ENCODE assay signal across 12 mouse cellular contexts in the genomic region with DNA sequence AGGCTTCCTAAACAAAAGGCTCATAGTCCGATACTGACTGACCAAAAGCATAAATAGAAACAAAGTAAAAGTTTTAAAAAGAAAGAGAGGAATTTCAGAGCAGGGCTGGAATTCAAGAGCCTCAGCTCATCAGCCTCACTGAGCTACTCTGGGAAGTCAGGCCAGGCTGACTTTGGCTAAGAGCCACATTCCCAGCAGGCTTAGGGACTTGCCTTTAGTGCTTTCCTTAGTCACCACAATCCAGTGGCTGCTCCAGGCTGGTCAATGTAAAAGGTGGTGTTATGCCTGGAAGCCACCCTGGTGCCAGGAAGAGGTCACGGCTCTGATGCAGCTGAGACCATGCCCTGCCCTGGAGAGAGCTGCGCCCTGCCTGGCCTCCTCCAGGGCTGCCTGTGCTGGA. TPM values are rescaled to one million over a fixed set of nuclear protein-coding genes. Genes with fewer than 3 reads are reported as not detected.
DNase-seq lines count a peak whose midpoint lies in the region; ATAC-seq and TF ChIP-seq lines count a peak whose summit lies in the region.
"Had no signal": no experiment of that assay in that cellular context is flagged by ENCODE, and none has a peak within 500 bp of the region (broad histone marks: within the 10 kb centered on the region; RNA-seq: fewer than 3 reads in every experiment).

No protein-coding gene starts in this region.

- ATAC-seq in heart, postnatal 0 days (ENCODE audit: insufficient read depth, low read depth) = no peak

- no peak overlapping the region for H3K4me3 ChIP-seq in heart, postnatal 0 days (ENCODE audit: low read depth, low read length)
- no peak overlapping the region for H3K4me3 ChIP-seq in thymus, adult 2 months (ENCODE audit: control insufficient read depth, insufficient read depth, low read length)
- H3K4me3 ChIP-seq: heart, embryonic 15.5 days; liver, embryonic 15.5 days had no signal

- H3K4me2 ChIP-seq in heart, postnatal 0 days (ENCODE audit: low read depth, low read length) = no peak overlapping the region
- H3K4me2 ChIP-seq: heart, embryonic 15.5 days; liver, embryonic 15.5 days had no signal

- peak; percentile 32 for DNase-seq in heart, adult 8-10 months (ENCODE audit: low spot score)
- DNase-seq in heart, postnatal 25 days (ENCODE audit: low spot score) = no peak
- peak; percentile 67 for DNase-seq in lung, postnatal 10 days
- DNase-seq in lung, adult 18-20 months = no peak
- DNase-seq in heart, postnatal 0 days (ENCODE audit: low spot score) = peak; percentile 23
- peak; percentile 77 for DNase-seq in testis, postnatal 14 days (ENCODE audit: low spot score)
- no peak for DNase-seq in thymus, adult 2 months
- no peak for DNase-seq in urinary bladder, postnatal 36 days (ENCODE audit: low spot score in 2 of 2)

- H3K36me3 ChIP-seq in heart, postnatal 0 days (replicated peaks; ENCODE audit: control insufficient read depth, insufficient read depth, low read length) = no peaks in the 10 kb centered on the region
- no peaks in the 10 kb centered on the region for H3K36me3 ChIP-seq in thymus, adult 2 months (ENCODE audit: control insufficient read depth, insufficient read depth, low read length)
- H3K36me3 ChIP-seq: heart, embryonic 15.5 days; liver, embryonic 15.5 days had no signal

- H3K27me3 ChIP-seq in heart, postnatal 0 days (ENCODE audit: control insufficient read depth, insufficient read depth, low read length) = no peaks in the 10 kb centered on the region
- no peaks in the 10 kb centered on the region for H3K27me3 ChIP-seq in thymus, adult 2 months (ENCODE audit: control insufficient read depth, insufficient read depth, low read length)
- H3K27me3 ChIP-seq: liver, embryonic 15.5 days had no signal

- H3K9ac ChIP-seq in heart, postnatal 0 days (replicated peaks; ENCODE audit: low read depth, low read length) = no peak overlapping the region
- H3K9ac ChIP-seq: heart, embryonic 15.5 days; liver, embryonic 15.5 days had no signal

- H3K9me3 ChIP-seq in heart, postnatal 0 days (replicated peaks; ENCODE audit: control insufficient read depth, low read length) = no peaks in the 10 kb centered on the region
- H3K9me3 ChIP-seq: heart, embryonic 15.5 days; liver, embryonic 15.5 days had no signal

- H3K27ac ChIP-seq in heart, postnatal 0 days (ENCODE audit: low read depth) = no peak overlapping the region
- no peak overlapping the region for H3K27ac ChIP-seq in thymus, adult 2 months (ENCODE audit: control insufficient read depth, insufficient read depth, low read length)
- H3K27ac ChIP-seq: heart, embryonic 15.5 days; liver, embryonic 15.5 days had no signal

- no peak for TF ChIP-seq POLR2A in thymus, adult 2 months (IDR thresholded peaks at IDR 0.05; ENCODE audit: control insufficient read depth, extremely low read depth, insufficient read depth, low read length, poor library complexity)

- intact Hi-C loops in heart, postnatal 25 days (cut with DNase I) = no loop called here

- no peaks in the 10 kb centered on the region for H3K4me1 ChIP-seq in heart, postnatal 0 days (ENCODE audit: control insufficient read depth, insufficient read depth)
- no peaks in the 10 kb centered on the region for H3K4me1 ChIP-seq in thymus, adult 2 months (replicated peaks; ENCODE audit: control insufficient read depth, insufficient read depth, low read length)
- H3K4me1 ChIP-seq: liver, embryonic 15.5 days had no signal

- TF ChIP-seq EP300 in heart, postnatal 0 days (IDR thresholded peaks at IDR 0.05; ENCODE audit: low read depth) = no peak

- no peak for TF ChIP-seq CTCF in heart, postnatal 0 days (IDR thresholded peaks at IDR 0.05; ENCODE audit: low read depth)
- no peak for TF ChIP-seq CTCF in thymus, adult 2 months (IDR thresholded peaks at IDR 0.05; ENCODE audit: borderline replicate concordance, control insufficient read depth, extremely low read depth, insufficient read depth, low read length, poor library complexity)

- 59% methylated on average over 3 of the region's 3 CpGs for WGBS in heart, postnatal 0 days
- WGBS in thymus, adult 2 months = 88% methylated on average over 3 of the region's 3 CpGs

RNA-seq across cellular contexts. Expression of gene Eif4e1b, which starts 3.2 kb away (rescaled TPM):
- total RNA-seq in heart, adult 8-10 months (2022) = not detected
- not detected for total RNA-seq in heart, postnatal 25 days (2021)
- total RNA-seq in heart, postnatal 0 days (2014; rRNA removed; ENCODE audit: low replicate concordance) = not detected in 2 replicates
- polyA plus RNA-seq in heart, postnatal 0 days (2015; fragmentation: Nextera tagmentation; extraction: Ambion mirVana) = not detected in 2 replicates
- not detected in 2 replicates for polyA plus RNA-seq in thymus, adult 2 months (2012; rRNA removed)
- polyA plus RNA-seq: cortical plate, adult 2 months; heart, embryonic 15.5 days; liver, embryonic 15.5 days had no signal

RNA-seq across cellular contexts. Expression of gene Tspan17, which starts 8.6 kb away (rescaled TPM):
- total RNA-seq in heart, adult 8-10 months (2022) = 10 to 100 TPM; 14.0 to 24.3 (median 18.1) TPM
- 10 to 100 TPM in 1 of 2 experiments, 1 to 10 TPM in 1; 8.6 to 12.3 TPM for total RNA-seq in heart, postnatal 25 days (2021)
- 4.5 and 7.6 TPM in 2 replicates for total RNA-seq in heart, postnatal 0 days (2014; rRNA removed; ENCODE audit: low replicate concordance)
- polyA plus RNA-seq in heart, postnatal 0 days (2015; fragmentation: Nextera tagmentation; extraction: Ambion mirVana) = 7.5 and 9.3 TPM in 2 replicates
- 6.3 and 6.4 TPM in 2 replicates for polyA plus RNA-seq in thymus, adult 2 months (2012; rRNA removed)

RNA-seq across cellular contexts. Expression of gene Sncb, which starts 14.2 kb away (rescaled TPM):
- under 1 TPM in 1 of 4 experiments, not detected in 3; 0.46 TPM for total RNA-seq in heart, adult 8-10 months (2022)
- not detected for total RNA-seq in heart, postnatal 25 days (2021)
- total RNA-seq in heart, postnatal 0 days (2014; rRNA removed; ENCODE audit: low replicate concordance) = not detected in 2 replicates
- not detected in 2 replicates for polyA plus RNA-seq in heart, postnatal 0 days (2015; fragmentation: Nextera tagmentation; extraction: Ambion mirVana)
- polyA plus RNA-seq in thymus, adult 2 months (2012; rRNA removed) = 0.53 and 1.6 TPM in 2 replicates
- total RNA-seq: ES-E14 had no signal
- polyA plus RNA-seq: heart, embryonic 15.5 days; liver, embryonic 15.5 days had no signal

RNA-seq across cellular contexts. Expression of gene Gprin1, which starts 30.9 kb away (rescaled TPM):
- total RNA-seq in heart, adult 8-10 months (2022) = under 1 TPM in 1 of 4 experiments, not detected in 3; 0.16 TPM
- total RNA-seq in heart, postnatal 25 days (2021) = not detected
- total RNA-seq in heart, postnatal 0 days (2014; rRNA removed; ENCODE audit: low replicate concordance) = not detected in 2 replicates
- 0.03 TPM in 1 of 2 replicates, not detected in the other for polyA plus RNA-seq in heart, postnatal 0 days (2015; fragmentation: Nextera tagmentation; extraction: Ambion mirVana)
- polyA plus RNA-seq in thymus, adult 2 months (2012; rRNA removed) = 0.18 and 0.19 TPM in 2 replicates

Comparison
In these comparisons a context has a peak if more than half of its experiments do, and no peak if none do; other contexts are left out.
1. DNase-seq: peak in heart, adult 8-10 months (single experiment), lung, postnatal 10 days (single experiment), heart, postnatal 0 days (single experiment) and testis, postnatal 14 days (single experiment); none in heart, postnatal 25 days (single experiment), lung, adult 18-20 months (0 of 2), thymus, adult 2 months (single experiment) and urinary bladder, postnatal 36 days (0 of 2).